Mouse (Mus musculus): ENCODE measurements around the gene Ostm1.

The Ostm1 gene

GRCm38 (mm10) chr10:42678755-42679364, 95.2 kb downstream of the Ostm1 start:
- DNase-seq (ENCODE audit: inconsistent ontology term) = peak; percentile 94

GRCm38 (mm10) chr10:42679586-42679985, 96.0 kb downstream of the Ostm1 start:
- peak; percentile 37 for DNase-seq (ENCODE audit: inconsistent ontology term)

GRCm38 (mm10) chr10:42680582-42681001, 97.0 kb downstream of the Ostm1 start:
- DNase-seq (ENCODE audit: inconsistent ontology term) = no peak

- no peak for DNase-seq (ENCODE audit: inconsistent ontology term)
Measured at GRCm38 (mm10) chr10:42682421-42682820, 98.8 kb downstream of the Ostm1 start.

- no peak for DNase-seq (ENCODE audit: inconsistent ontology term)
Measured at GRCm38 (mm10) chr10:42687873-42688272, 104.3 kb downstream of the Ostm1 start.

- no peak for DNase-seq (ENCODE audit: inconsistent ontology term)
Measured at GRCm38 (mm10) chr10:42689694-42690093, 106.1 kb downstream of the Ostm1 start.

- peak; percentile 25 for DNase-seq (ENCODE audit: inconsistent ontology term)
Measured at GRCm38 (mm10) chr10:42690233-42691028, 106.8 kb downstream of the Ostm1 start.

GRCm38 (mm10) chr10:42691051-42691450, 107.4 kb downstream of the Ostm1 start:
- DNase-seq (ENCODE audit: inconsistent ontology term) = no peak

DNA sequence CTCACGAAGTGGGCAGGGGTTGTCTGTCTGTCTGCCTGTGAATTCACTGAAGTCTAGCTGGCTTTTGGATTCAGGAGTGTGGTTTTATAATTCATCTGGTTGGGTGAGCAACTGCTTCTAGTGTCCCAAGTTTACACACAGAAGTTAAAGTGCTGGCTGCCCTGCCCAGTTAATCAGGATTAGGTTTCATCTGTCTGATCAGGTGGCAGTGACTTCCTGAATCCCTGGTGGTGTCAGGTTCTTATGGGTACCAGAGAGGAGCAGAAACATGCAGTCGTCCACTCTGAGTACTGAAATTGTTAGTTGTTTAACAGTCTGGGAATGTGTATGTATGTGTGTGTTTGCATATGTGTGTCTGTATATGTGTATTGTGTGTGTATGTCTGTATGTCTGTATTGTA, 108.5 kb downstream of the Ostm1 start:
- no peak for DNase-seq (ENCODE audit: inconsistent ontology term)

GRCm38 (mm10) chr10:42692794-42693193, 109.2 kb downstream of the Ostm1 start:
- no peak for DNase-seq (ENCODE audit: inconsistent ontology term)

DNA sequence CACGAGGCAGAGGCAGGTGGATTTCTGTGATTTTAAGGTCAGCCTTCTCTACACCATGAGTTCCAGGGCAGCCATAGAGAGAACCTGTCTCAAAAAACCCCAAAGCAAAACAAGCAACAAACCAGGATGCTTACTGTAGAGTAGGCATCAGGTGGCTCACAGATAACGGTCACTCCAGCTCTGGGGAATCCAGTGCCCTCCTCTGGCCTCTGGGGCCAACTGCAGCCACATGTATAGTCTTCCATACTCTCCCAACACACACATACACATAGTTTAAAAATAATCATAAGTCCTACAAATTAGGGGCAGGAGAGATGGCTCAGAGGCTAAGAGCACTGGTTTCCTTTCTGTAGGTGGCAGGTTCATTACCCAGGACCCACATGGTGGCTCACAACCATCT, 109.9 kb downstream of the Ostm1 start:
- DNase-seq (ENCODE audit: inconsistent ontology term) = no peak

- DNase-seq (ENCODE audit: inconsistent ontology term) = peak; percentile 64
Measured at GRCm38 (mm10) chr10:42696361-42696760, 112.7 kb downstream of the Ostm1 start.

GRCm38 (mm10) chr10:42697007-42697406, 113.4 kb downstream of the Ostm1 start:
- DNase-seq (ENCODE audit: inconsistent ontology term) = peak; percentile 62

GRCm38 (mm10) chr10:42698375-42698774, 114.8 kb downstream of the Ostm1 start:
- no peak for DNase-seq (ENCODE audit: inconsistent ontology term)

DNA sequence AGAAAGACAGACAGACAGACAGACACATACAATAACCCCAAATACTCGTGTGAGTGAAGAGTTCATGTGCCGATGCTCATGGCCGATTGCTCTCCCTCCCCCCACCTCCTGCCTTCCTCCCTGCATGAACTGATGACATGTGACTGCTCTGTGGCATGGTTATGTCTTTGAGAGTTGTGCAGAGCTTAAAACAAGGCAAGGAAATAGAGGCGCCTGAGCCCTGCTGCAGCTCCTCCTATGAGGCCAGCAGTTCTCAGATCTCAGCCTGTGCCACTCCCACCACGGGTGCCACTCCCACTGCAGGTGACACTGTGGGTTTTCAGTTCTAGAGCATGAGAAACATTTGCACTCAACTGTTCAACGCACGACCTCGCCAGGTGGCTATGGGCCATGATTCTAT, 115.4 kb downstream of the Ostm1 start:
- DNase-seq (ENCODE audit: inconsistent ontology term) = no peak

DNA sequence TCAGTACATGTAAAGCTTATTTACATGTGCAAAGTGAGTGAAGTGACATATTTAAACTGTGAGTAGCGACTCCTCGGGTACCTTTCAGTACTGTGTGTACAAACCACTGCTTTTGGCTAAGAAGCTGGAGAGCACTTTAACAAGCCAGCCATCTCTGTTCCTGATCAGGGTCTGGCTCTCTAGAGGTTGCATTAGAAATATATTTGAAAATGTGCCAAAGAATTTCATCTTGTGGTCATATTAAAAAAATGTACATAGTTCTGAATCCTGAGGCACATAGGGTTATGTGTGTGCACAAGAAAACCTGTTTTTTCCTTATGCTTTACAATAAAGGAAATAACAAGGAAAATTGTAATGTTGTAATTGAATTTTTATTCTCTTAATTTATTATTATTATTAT, 118.5 kb downstream of the Ostm1 start:
- DNase-seq (ENCODE audit: inconsistent ontology term) = no peak

GRCm38 (mm10) chr10:42714676-42715075, 131.1 kb downstream of the Ostm1 start:
- DNase-seq (ENCODE audit: inconsistent ontology term) = no peak

GRCm38 (mm10) chr10:42715366-42716035, 131.9 kb downstream of the Ostm1 start:
- DNase-seq (ENCODE audit: inconsistent ontology term) = peak; percentile 43

- no peak for DNase-seq (ENCODE audit: inconsistent ontology term)
Measured at GRCm38 (mm10) chr10:42722116-42722515, 138.5 kb downstream of the Ostm1 start.

GRCm38 (mm10) chr10:42723275-42724232, 139.9 kb downstream of the Ostm1 start:
- DNase-seq (ENCODE audit: inconsistent ontology term) = no peak

DNA sequence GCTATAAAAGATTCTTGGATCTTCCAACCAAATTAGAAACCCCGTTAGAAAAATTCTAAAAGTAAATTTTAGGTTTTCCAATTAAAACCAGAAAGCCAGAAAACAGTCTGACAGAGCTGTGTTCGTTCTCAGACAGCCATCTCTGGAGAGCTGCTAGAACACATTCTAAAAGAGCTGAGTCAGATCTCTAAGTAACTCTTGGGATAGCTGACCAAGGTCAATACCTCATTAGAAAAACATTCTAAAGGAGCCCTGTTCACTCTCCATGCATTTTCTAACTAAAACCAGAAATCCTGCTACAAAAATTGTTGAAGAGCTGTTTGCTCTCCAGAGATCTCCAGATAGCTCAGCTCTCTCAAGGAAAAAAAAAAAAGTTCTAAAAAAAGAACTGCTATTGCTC, 146.0 kb downstream of the Ostm1 start:
- DNase-seq (ENCODE audit: inconsistent ontology term) = no peak

All from Muller cell, postnatal 12 days (primary cell).